Mouse (Mus musculus) CD4-positive, CD25-positive, alpha-beta regulatory T cell, adult 4 months (primary cell): ENCODE data around the gene Ankrd7. TPM values are rescaled to one million over a fixed set of nuclear protein-coding genes. Genes with fewer than 3 reads are reported as not detected.
A peak's percentile ranks its signal among the peaks of the same experiment; 100 is the strongest.
"Not testable (repeated sequence)": the region's sequence is repeated elsewhere in the genome, so short reads cannot be mapped to it uniquely, and the experiment has no call there.

Experiments
- ATAC-seq: one replicate; pipeline ENCODE4 v1.8.0; 2017
- polyA plus RNA-seq, 2 experiments: library from polyadenylated mRNA; unstranded; fragments of 100-300 nt; shearing (Covaris generic); gene quantifications; one replicate each; pipeline ENCODE4 v1.2.1; 2017

The Ankrd7 gene
- polyA plus RNA-seq = under 1 TPM in 1 of 2 experiments, not detected in 1; 0.54 TPM

GRCm38 (mm10) chr6:18866018-18866417 is at the start of gene Ankrd7:
Gene Ankrd7, plus strand, starts transcription at chr6:18866318.
- no peak for ATAC-seq

GRCm38 (mm10) chr6:18819343-18819742 is 46.8 kb upstream of the Ankrd7 start:
- peak; percentile 66 for ATAC-seq

DNA sequence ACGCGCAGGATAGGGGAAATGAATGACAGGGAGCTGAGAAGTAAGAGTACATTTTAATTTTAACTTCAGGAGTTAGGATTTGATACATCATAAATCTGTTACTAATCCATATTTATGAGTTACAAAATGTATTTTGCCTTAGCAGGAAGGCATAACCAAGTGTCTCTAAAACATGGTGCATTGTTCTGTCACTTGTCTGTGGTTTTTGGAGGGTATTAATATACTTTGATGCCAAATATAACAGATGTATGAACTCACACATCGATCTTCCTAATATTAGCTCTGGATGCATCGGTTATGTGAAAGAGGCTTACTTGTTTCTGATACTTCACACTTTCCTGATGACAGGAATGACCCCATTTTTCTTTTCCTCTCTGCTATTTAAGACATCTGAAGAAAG is 45.9 kb upstream of the Ankrd7 start:
- ATAC-seq = no peak

DNA sequence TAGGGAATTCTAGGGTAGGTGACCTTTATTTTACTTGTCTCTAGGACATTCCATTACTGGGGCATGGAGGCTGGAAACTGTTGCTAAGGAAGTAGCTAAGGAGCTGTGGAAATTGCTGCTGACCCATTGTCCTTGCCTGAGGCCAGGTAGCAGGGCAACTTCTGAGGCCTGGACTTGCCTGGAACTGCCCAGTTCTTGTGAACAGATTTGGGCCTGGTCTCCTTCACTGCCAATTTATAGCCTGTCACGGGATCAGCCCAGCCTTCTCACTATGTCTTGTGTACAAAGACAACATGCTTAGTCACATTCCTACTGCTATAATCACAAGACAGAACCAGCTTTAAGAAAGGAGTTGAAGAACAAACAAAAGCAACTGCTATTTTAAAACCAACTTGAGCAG is 43.3 kb upstream of the Ankrd7 start:
- ATAC-seq = no peak

- no peak for ATAC-seq
Measured at GRCm38 (mm10) chr6:18832958-18833357, 33.2 kb upstream of the Ankrd7 start.

DNA sequence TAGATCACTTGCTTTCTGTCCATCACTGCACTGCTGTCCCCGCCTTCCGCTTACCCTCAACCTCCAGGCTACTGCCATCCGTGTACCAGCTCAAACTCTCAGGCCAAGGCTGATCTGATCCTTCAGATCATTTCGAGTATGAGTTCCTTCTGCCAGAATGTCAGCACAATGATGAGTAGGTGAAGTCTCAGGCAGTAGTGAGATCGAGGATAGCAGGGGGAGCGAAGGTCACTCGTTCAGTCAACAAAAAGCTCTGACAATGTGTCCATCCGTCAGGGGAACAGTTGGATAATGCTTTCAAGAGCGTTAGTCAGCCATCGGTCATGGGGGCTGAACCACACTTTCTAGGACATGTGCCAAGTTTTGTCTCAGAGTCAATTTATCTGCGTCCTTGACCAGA is 21.6 kb upstream of the Ankrd7 start:
- ATAC-seq = not testable (repeated sequence)

DNA sequence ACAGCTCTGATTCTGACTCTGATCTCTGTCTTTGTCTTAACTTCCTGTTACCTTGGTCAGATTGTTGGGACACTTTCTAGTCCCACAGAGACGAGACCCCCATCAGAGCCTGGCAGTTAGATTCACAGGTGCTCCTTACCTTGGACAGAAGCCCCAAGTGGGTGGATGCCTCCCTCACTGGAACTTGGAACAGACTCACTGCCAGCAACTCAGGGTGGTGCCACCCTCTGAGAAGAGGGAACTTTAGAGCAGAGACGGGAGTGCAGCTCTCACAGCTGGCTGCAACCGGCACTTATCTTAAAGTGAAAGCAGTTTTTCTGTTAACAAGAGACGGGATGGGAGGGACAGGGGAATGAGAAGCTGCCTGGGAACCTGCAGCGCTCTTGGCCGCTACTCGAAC is 20.5 kb upstream of the Ankrd7 start:
- not testable (repeated sequence) for ATAC-seq

DNA sequence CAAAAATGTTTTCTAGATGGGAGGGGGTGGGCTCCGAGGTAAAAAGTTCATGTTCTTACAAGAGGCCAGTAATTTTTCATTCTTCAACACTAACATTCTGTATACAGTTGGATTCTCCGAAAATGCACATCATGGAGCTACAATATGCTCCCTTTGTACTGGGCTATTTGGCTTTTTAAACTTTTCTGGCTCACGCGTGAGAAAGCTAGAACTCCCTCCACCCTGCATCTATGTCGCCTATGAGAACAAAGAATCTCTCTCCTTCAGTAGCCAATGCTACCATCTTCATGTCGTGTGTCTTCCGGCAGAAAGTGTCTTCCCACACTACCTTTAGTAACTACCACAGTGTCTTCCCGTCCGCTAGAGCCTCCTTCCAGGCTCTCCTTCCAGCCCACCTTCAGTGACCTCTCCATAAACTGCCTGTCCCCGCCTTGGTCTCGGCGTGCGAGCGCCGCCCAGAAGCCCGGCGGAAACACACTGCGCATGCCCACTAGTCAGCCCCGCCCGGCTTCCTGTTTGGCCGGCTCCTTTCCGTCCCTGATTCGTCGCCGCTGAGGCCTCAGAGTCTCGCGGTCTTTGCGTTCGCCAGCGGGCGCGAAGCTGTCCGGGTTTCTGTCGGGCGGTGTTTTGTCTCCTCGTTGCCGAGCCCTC is 17.9 kb upstream of the Ankrd7 start, which contains the start of gene Lsm8:
Gene Lsm8 (plus strand): TSS at position 529 of the 651 bp plus-strand sequence.
- ATAC-seq = peak; percentile 91

- ATAC-seq = peak; percentile 35
Measured at GRCm38 (mm10) chr6:18848702-18849061, 17.4 kb upstream of the Ankrd7 start.

DNA sequence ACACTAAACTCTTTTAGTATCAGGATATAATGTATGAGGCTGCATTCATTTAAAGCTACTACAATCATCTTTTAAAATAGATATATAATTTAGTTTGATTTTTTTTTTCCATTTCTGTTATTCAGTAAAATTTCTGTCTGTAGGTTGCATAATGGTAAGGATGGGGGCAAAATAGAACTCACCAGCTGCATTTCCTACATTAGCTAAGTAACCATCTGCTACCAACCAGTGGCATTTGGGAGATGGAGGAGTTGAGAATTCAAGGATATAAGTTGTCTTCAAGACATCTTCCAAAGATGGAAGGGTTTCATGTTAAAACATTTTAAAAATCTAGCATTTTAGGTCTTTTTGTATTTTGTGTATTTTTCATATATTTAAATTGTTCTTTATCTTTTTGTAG is 10.8 kb upstream of the Ankrd7 start:
- no peak for ATAC-seq

DNA sequence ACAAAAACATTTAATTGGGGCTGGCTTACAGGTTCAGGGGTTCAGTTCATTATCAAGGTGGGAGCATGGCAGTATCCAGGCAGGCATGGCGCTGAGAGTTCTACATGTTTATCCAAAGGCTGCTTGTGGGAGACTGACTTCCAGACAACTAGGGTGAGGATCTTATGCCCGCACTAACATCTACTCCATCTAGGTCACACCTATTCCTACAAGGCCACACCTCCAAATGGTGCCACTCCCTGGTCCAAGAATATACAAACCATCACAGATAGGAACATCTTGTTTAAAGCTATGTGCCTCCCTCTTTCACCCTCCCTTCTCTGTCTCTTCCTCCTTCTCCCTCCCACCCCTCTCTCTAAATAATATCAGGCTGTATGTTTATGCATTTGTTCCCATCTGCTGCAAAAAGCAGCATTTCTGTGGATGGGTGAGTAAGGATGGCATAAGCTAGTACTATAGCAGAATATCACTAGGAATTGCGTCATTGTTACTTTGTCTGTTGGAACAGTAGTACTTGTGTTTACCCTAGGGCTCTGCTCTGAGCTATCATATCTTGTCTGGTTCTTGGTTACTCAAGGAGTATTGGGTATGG is 9.5 kb upstream of the Ankrd7 start:
- ATAC-seq = no peak

GRCm38 (mm10) chr6:18889030-18889429 is 22.9 kb downstream of the Ankrd7 start:
- no peak for ATAC-seq

- no peak for ATAC-seq
Measured at GRCm38 (mm10) chr6:18894142-18894541, 28.0 kb downstream of the Ankrd7 start.

DNA sequence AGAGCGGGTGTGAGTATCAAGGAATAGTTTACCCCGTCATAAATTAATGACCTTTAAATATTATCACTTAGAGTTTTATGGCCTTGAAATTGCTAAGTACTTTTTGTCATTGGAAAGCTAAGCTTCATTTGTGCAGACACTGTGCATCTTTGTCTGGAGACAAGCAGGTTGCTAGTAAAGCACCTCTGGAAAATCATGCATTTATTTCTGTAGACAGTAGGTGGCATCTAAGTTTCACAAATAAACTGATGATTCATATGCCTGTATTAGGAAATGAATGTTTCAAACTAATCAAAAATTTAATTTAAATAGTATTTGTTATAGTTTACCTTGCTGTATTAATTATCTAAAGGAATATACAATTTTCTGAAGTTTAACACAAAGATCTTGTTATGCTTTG is 41.1 kb downstream of the Ankrd7 start:
- no peak for ATAC-seq

- no peak for ATAC-seq
Measured at GRCm38 (mm10) chr6:18913179-18913578, 47.1 kb downstream of the Ankrd7 start.

- ATAC-seq = no peak
Measured at GRCm38 (mm10) chr6:18916021-18916420, 49.9 kb downstream of the Ankrd7 start.

DNA sequence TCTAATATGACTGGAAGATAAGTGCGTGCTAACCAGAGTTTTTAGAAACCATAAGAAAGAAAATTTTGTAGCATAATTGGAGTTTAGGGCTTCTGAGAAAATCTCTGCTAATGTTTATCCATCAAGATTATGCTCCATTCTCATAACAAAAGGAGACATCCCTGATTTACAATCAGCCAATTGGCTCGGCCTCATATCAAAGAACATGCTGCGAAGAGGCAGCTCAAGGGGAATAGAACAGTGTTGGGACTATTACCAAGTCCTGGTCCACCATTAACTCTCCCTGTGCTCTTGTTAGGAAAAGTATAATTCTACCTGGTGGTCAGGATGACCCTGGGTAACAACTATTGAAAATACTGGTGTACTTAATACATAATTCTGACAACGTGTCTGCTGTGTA is 50.4 kb downstream of the Ankrd7 start:
- ATAC-seq = no peak

Other genes starting within 250 kb of the Ankrd7 start
- 10 to 100 TPM; 63.9 to 80.6 TPM for gene Lsm8, start 17.7 kb upstream of the Ankrd7 start, polyA plus RNA-seq